Comparison of ENCODE assay signal across 8 mouse cellular contexts in the genomic region with DNA sequence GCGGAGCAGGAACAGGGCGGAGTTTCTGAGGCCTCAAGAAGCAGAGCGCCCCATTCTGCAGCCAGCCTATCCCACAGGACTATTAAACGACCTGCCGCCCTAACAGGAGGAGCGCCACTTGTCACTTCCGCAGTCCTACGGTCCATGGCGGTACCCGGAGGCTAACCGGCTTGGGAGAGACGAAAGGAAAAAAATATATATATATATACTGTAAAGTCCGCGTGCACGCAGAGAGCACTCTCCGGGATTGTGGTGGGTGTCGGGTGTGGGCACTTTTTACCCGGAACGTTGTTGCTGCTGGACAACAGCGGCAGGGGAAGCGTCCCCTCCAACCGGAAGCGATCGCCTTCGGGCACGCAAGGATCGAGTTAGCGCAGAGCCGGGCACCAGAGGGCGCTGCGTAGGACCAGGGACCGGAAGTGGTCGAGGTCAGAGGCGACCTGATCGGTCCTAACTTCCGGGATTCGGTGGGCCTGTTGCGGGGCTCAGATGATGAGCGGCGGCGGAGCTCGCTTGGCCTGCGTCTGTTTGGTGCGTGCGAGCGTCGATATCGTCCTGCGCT. TPM values are rescaled to one million over a fixed set of nuclear protein-coding genes. Genes with fewer than 3 reads are reported as not detected.
DNase-seq lines count a peak whose midpoint lies in the region; ATAC-seq lines count a peak whose summit lies in the region.

A gene (plus strand): TSS at position 68 of the 562 bp plus-strand sequence.

- peaks cover 10% of the 10 kb centered on the region for H3K4me1 ChIP-seq in brown adipose tissue, adult 24 weeks (ENCODE audit: control insufficient read depth, insufficient read depth, insufficient read length, low read length)
- peaks cover 27% of the 10 kb centered on the region for H3K4me1 ChIP-seq in heart, embryonic 13.5 days
- peaks cover 32% of the 10 kb centered on the region for H3K4me1 ChIP-seq in liver, embryonic 12.5 days
- H3K4me1 ChIP-seq in stomach, embryonic 15.5 days = peaks cover 21% of the 10 kb centered on the region

- WGBS in heart, embryonic 13.5 days = under 1% methylated on average over 48 of the region's 49 CpGs
- under 1% methylated on average over 49 of the region's 49 CpGs for WGBS in liver, embryonic 12.5 days (ENCODE audit: insufficient replicate concordance)
- 0% methylated on average over 49 of the region's 49 CpGs for WGBS in stomach, embryonic 15.5 days

- H3K4me3 ChIP-seq in brown adipose tissue, adult 24 weeks (ENCODE audit: insufficient read depth, low read depth, low read length) = peak within 1 kb of the TSS; percentile 80
- H3K4me3 ChIP-seq in heart, embryonic 13.5 days = peak within 1 kb of the TSS; percentile 81
- peak within 1 kb of the TSS; percentile 80 for H3K4me3 ChIP-seq in liver, embryonic 12.5 days
- H3K4me3 ChIP-seq in stomach, embryonic 15.5 days (replicated peaks) = peak within 1 kb of the TSS; percentile 85

- peak; percentile 87 for ATAC-seq in heart, embryonic 13.5 days (ENCODE audit: extremely low read depth, insufficient number of reproducible peaks, low FRiP score, low TSS enrichment)
- peak; percentile 96 for ATAC-seq in liver, embryonic 12.5 days
- ATAC-seq in stomach, embryonic 15.5 days (ENCODE audit: insufficient read depth, low FRiP score, low read depth) = peak; percentile 94

- H3K9ac ChIP-seq in heart, embryonic 13.5 days = peak within 1 kb of the TSS; percentile 88
- peak within 1 kb of the TSS; percentile 88 for H3K9ac ChIP-seq in liver, embryonic 12.5 days
- peak within 1 kb of the TSS; percentile 91 for H3K9ac ChIP-seq in stomach, embryonic 15.5 days

- no peaks in the 10 kb centered on the region for H3K9me3 ChIP-seq in heart, embryonic 13.5 days
- H3K9me3 ChIP-seq in liver, embryonic 12.5 days (replicated peaks) = no peaks in the 10 kb centered on the region
- H3K9me3 ChIP-seq in stomach, embryonic 15.5 days = no peaks in the 10 kb centered on the region

- DNase-seq in CD4-positive, CD25-positive, alpha-beta regulatory T cell, adult 2 months (ENCODE audit: low read depth, low spot score) = peak; percentile 92
- DNase-seq in fat pad, adult 2 months (ENCODE audit: extremely low read depth, low read depth, low spot score) = peak; percentile 56
- peak; percentile 98 for DNase-seq in kidney, postnatal 10 days
- DNase-seq in natural killer cell, adult 2 months (ENCODE audit: low spot score in 2 of 2) = peak; percentile 95 to 96

- H3K27ac ChIP-seq in brown adipose tissue, adult 24 weeks (replicated peaks; ENCODE audit: low read depth, low read length) = peak within 1 kb of the TSS; percentile 77
- peak within 1 kb of the TSS; percentile 92 for H3K27ac ChIP-seq in heart, embryonic 13.5 days (replicated peaks)
- H3K27ac ChIP-seq in liver, embryonic 12.5 days = peak within 1 kb of the TSS; percentile 91
- H3K27ac ChIP-seq in stomach, embryonic 15.5 days = peak within 1 kb of the TSS; percentile 94

- H3K4me2 ChIP-seq in heart, embryonic 13.5 days = peak within 1 kb of the TSS; percentile 98
- H3K4me2 ChIP-seq in liver, embryonic 12.5 days = peak within 1 kb of the TSS; percentile 89
- H3K4me2 ChIP-seq in stomach, embryonic 15.5 days = peak within 1 kb of the TSS; percentile 93

- H3K27me3 ChIP-seq in heart, embryonic 13.5 days (replicated peaks) = no peaks in the 10 kb centered on the region
- H3K27me3 ChIP-seq in liver, embryonic 12.5 days (replicated peaks) = no peaks in the 10 kb centered on the region
- no peaks in the 10 kb centered on the region for H3K27me3 ChIP-seq in stomach, embryonic 15.5 days (replicated peaks)

- peaks cover 37% of the 10 kb centered on the region for H3K36me3 ChIP-seq in heart, embryonic 13.5 days
- H3K36me3 ChIP-seq in liver, embryonic 12.5 days = peaks cover 48% of the 10 kb centered on the region
- peaks cover 7% of the 10 kb centered on the region for H3K36me3 ChIP-seq in stomach, embryonic 15.5 days

RNA-seq across cellular contexts. Expression of the gene that starts here (rescaled TPM):
- 259 and 309 TPM in 2 replicates for polyA plus RNA-seq in brown adipose tissue, adult 24 weeks (2012; ENCODE audit: insufficient read depth, insufficient read length, missing spikeins)
- 126 and 144 TPM in 2 replicates for polyA plus RNA-seq in heart, embryonic 13.5 days (2015; fragmentation: Nextera tagmentation; extraction: Ambion mirVana)
- 146 and 153 TPM in 2 replicates for polyA plus RNA-seq in liver, embryonic 12.5 days (2016; fragmentation: Nextera tagmentation; extraction: Ambion mirVana)
- 138 and 157 TPM in 2 replicates for polyA plus RNA-seq in stomach, embryonic 15.5 days (2015; fragmentation: Nextera tagmentation; extraction: Ambion mirVana)

Comparison
In these comparisons a context has a peak if more than half of its experiments do, and no peak if none do; other contexts are left out.
1. Peak in every context shown above with its lines: DNase-seq, ATAC-seq, H3K4me3 ChIP-seq and H3K27ac ChIP-seq.